Mouse (Mus musculus) cerebellum, adult 11-12 months (tissue): ENCODE results near the gene Vps13c.

Experiments
- DNase-seq: peaks from one replicate; pipeline ENCODE4 v3.0.0; 2022

Vps13c gene

GRCm38 (mm10) chr9:68022311-68023043 is 182.3 kb downstream of the Vps13c start:
- DNase-seq, result no peak

GRCm38 (mm10) chr9:68028631-68029030 is 188.4 kb downstream of the Vps13c start:
- no peak for DNase-seq

DNA sequence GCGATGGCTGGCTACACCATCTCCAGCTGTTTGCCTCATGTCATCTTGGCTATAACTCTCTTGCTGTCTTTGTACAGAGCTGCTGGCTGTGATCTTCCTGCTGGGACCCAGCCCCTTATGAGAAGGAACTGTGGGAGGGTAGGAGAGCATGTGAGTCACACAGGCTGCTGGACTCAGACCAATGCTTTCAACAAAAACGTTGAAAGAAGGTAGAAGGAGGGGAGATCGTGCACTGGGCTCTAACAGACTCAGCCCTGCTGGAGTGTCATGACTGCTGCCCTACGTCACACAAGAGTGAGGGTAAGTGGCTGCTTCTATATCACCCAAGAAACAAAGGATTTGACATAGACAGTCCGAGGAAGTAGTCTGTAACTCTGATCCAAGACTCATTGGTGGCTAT is 193.6 kb downstream of the Vps13c start:
- no peak for DNase-seq
